Mouse (Mus musculus): ENCODE results near the gene Prmt8. TPM values are rescaled to one million over a fixed set of nuclear protein-coding genes. Genes with fewer than 3 reads are reported as not detected.

Gene Prmt8
- polyA plus RNA-seq, 1 experiment from 2014 or later, result not detected

- no peak overlapping the region for H3K4me2 ChIP-seq
- ATAC-seq (ENCODE audit: insufficient read depth), result no peak
- no peaks in the 10 kb centered on the region for H3K36me3 ChIP-seq (ENCODE audit: insufficient read depth)
- TF ChIP-seq CTCF (IDR thresholded peaks at IDR 0.05; ENCODE audit: low read depth), result no peak
- H3K27me3 ChIP-seq (ENCODE audit: insufficient read depth, low read length), result no peaks in the 10 kb centered on the region
- H3K4me1 ChIP-seq (ENCODE audit: insufficient read depth), result no peaks in the 10 kb centered on the region
- no peak overlapping the region for H3K27ac ChIP-seq (ENCODE audit: low read depth)
- H3K9me3 ChIP-seq (ENCODE audit: low read depth, low read length), result no peaks in the 10 kb centered on the region
- no peak overlapping the region for H3K9ac ChIP-seq
- 68% methylated on average over 5 of the region's 5 CpGs for WGBS
- DNase-seq, result peak; percentile 3
- H3K4me3 ChIP-seq (ENCODE audit: low read depth, low read length), result no peak overlapping the region
These were observed 29.4 kb downstream of the Prmt8 start for GRCm38 (mm10) chr6:127739921-127740320.

DNA sequence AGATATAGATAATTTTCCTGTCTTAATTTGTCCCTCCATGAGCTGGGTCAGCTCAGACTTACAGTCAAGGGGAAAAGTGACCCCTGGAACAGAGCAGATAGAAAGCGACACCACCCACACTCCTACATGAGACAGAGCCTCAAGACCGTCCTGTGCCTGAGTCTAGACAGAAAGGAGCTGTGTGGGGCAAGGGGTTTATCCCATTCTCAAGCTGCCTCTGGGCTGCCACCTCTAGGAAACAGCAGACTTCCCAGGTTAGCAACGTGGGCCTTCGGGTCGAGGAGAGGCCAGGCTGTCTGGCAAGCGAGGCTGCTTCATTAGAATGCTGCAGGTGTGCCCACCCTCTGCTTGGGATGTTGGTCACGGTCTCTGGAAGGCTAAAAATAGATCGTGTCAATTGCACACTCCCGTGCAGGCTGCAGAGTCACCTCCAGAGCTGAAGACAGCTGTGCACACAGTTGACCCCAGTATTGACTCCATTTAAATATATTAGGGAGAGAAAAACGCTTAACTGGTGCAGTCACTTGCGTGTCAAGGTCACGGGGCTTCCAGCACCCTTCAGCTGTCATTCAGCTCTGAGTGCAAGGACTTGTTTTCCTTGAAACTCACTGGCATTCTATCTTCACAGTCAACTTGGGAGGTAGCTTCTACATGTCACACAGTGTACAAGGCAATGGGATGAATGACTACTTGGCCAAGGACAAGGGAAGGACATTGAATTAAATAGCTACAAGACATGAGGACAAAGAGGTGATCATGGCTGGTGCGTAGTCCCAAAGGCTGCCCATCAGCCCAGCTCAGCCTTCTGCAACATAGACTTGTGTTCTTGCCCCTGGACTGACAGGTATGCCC lies 33.9 kb downstream of the Prmt8 start:
- no peak for TF ChIP-seq CTCF (IDR thresholded peaks at IDR 0.05; ENCODE audit: low read depth)
- Histone ChIP-seq H3K27ac (ENCODE audit: low read depth) (no peak overlapping the region), H3K9me3 (ENCODE audit: low read depth, low read length) (no peaks in the 10 kb centered on the region), H3K4me3 (ENCODE audit: low read depth, low read length) (no peak overlapping the region), H3K4me1 (ENCODE audit: insufficient read depth) (no peaks in the 10 kb centered on the region), H3K9ac (no peak overlapping the region), H3K4me2 (no peak overlapping the region), H3K27me3 (ENCODE audit: insufficient read depth, low read length) (no peaks in the 10 kb centered on the region), H3K36me3 (ENCODE audit: insufficient read depth) (no peaks in the 10 kb centered on the region)
- 60% methylated on average over 13 of the region's 13 CpGs for WGBS
- DNase-seq (no peak), ATAC-seq (ENCODE audit: insufficient read depth) (no peak)

GRCm38 (mm10) chr6:127723126-127723525 lies 46.1 kb downstream of the Prmt8 start:
- H3K9me3 ChIP-seq (ENCODE audit: low read depth, low read length), result no peaks in the 10 kb centered on the region
- H3K4me2 ChIP-seq, result no peak overlapping the region
- 47% methylated on average over 8 of the region's 8 CpGs for WGBS
- DNase-seq, result no peak
- no peaks in the 10 kb centered on the region for H3K4me1 ChIP-seq (ENCODE audit: insufficient read depth)
- ATAC-seq (ENCODE audit: insufficient read depth), result no peak
- H3K27ac ChIP-seq (ENCODE audit: low read depth), result no peak overlapping the region
- H3K36me3 ChIP-seq (ENCODE audit: insufficient read depth), result no peaks in the 10 kb centered on the region
- no peaks in the 10 kb centered on the region for H3K27me3 ChIP-seq (ENCODE audit: insufficient read depth, low read length)
- no peak overlapping the region for H3K4me3 ChIP-seq (ENCODE audit: low read depth, low read length)
- TF ChIP-seq CTCF (IDR thresholded peaks at IDR 0.05; ENCODE audit: low read depth), result no peak
- H3K9ac ChIP-seq, result no peak overlapping the region

DNA sequence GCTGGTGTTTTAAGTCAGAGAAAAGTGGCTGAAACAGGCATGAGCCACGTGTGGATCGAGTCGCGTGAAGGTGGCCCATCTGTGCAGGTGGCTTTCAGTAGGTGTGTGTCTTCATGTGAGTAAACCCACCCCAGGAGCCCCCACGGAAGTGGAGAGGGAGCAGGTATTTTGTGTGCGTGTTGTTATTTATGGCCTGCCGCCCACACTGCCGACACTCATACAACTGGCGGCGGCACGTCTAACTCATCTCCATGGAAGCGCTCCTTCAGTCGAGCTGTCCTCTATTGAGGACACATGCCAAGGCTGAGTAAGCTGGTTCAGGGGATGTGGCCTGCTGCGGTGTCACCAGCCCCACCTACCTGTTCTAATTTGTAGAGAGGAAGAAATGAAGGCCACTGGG lies 49.4 kb downstream of the Prmt8 start:
- H3K4me2 ChIP-seq, result no peak overlapping the region
- H3K4me1 ChIP-seq (ENCODE audit: insufficient read depth), result no peaks in the 10 kb centered on the region
- no peak for TF ChIP-seq CTCF (IDR thresholded peaks at IDR 0.05; ENCODE audit: low read depth)
- H3K9me3 ChIP-seq (ENCODE audit: low read depth, low read length), result no peaks in the 10 kb centered on the region
- H3K27me3 ChIP-seq (ENCODE audit: insufficient read depth, low read length), result no peaks in the 10 kb centered on the region
- no peak for ATAC-seq (ENCODE audit: insufficient read depth)
- H3K27ac ChIP-seq (ENCODE audit: low read depth), result no peak overlapping the region
- WGBS, result 88% methylated on average over 14 of the region's 14 CpGs
- no peak for DNase-seq
- no peak overlapping the region for H3K9ac ChIP-seq
- no peak overlapping the region for H3K4me3 ChIP-seq (ENCODE audit: low read depth, low read length)
- H3K36me3 ChIP-seq (ENCODE audit: insufficient read depth), result no peaks in the 10 kb centered on the region

- Histone ChIP-seq H3K36me3 (ENCODE audit: insufficient read depth) (no peaks in the 10 kb centered on the region), H3K9me3 (ENCODE audit: low read depth, low read length) (no peaks in the 10 kb centered on the region), H3K9ac (no peak overlapping the region), H3K27me3 (ENCODE audit: insufficient read depth, low read length) (no peaks in the 10 kb centered on the region), H3K4me1 (ENCODE audit: insufficient read depth) (no peaks in the 10 kb centered on the region), H3K27ac (ENCODE audit: low read depth) (no peak overlapping the region), H3K4me3 (ENCODE audit: low read depth, low read length) (no peak overlapping the region), H3K4me2 (no peak overlapping the region)
- ATAC-seq (ENCODE audit: insufficient read depth) (no peak), DNase-seq (peak; percentile 5)
- no peak for TF ChIP-seq CTCF (IDR thresholded peaks at IDR 0.05; ENCODE audit: low read depth)
- WGBS, result 43% methylated on average over 21 of the region's 21 CpGs
These were observed 51.8 kb downstream of the Prmt8 start for GRCm38 (mm10) chr6:127717239-127718137.

DNA sequence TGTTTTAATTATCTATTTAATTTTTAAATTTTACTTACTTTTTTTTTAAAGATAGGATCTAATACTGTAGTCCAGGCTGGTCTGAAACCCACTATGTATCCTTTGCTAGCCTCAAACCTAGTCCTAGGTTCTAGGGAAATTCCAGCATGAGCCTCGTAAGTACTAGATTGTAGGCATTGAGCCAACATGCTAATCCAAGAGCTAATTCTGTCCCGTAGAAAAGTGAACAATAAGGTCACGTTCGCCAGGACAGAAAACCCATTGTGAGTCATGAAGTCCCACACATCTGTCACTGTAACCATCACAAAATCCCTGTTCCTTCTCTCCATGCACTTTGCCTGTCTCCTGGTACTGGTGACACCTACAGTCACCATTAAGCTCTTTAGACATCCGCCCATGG lies 53.8 kb downstream of the Prmt8 start:
- no peak overlapping the region for H3K4me3 ChIP-seq (ENCODE audit: low read depth, low read length)
- no peaks in the 10 kb centered on the region for H3K27me3 ChIP-seq (ENCODE audit: insufficient read depth, low read length)
- no peaks in the 10 kb centered on the region for H3K4me1 ChIP-seq (ENCODE audit: insufficient read depth)
- no peak for DNase-seq
- no peak for ATAC-seq (ENCODE audit: insufficient read depth)
- TF ChIP-seq CTCF (IDR thresholded peaks at IDR 0.05; ENCODE audit: low read depth), result no peak
- H3K27ac ChIP-seq (ENCODE audit: low read depth), result no peak overlapping the region
- no peaks in the 10 kb centered on the region for H3K36me3 ChIP-seq (ENCODE audit: insufficient read depth)
- no peaks in the 10 kb centered on the region for H3K9me3 ChIP-seq (ENCODE audit: low read depth, low read length)
- no peak overlapping the region for H3K9ac ChIP-seq
- 66% methylated on average over 5 of the region's 5 CpGs for WGBS
- H3K4me2 ChIP-seq, result no peak overlapping the region

DNA sequence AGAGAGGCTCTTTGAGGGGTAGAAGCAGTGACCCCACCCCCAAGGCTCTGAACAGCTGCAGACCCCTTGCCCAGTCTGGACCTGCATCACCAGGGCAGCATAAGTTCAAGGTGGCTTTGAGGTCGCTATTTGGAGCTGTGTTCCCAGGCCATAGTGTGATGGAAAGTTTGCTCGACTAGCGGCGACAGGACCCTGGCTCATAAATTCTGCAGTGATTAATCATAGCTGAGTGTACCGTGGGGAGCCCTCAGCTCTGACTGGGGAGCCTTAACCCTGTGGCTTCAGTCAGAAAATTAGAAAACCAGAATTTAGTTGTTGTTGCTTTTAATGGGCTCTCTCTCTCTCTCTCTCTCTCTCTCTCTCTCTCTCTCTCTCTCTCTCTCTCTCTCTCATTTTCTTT lies 54.4 kb downstream of the Prmt8 start:
- H3K27ac ChIP-seq (ENCODE audit: low read depth), result no peak overlapping the region
- no peak overlapping the region for H3K9ac ChIP-seq
- TF ChIP-seq CTCF (IDR thresholded peaks at IDR 0.05; ENCODE audit: low read depth), result no peak
- H3K36me3 ChIP-seq (ENCODE audit: insufficient read depth), result no peaks in the 10 kb centered on the region
- H3K4me2 ChIP-seq, result no peak overlapping the region
- no peaks in the 10 kb centered on the region for H3K27me3 ChIP-seq (ENCODE audit: insufficient read depth, low read length)
- no peak overlapping the region for H3K4me3 ChIP-seq (ENCODE audit: low read depth, low read length)
- H3K9me3 ChIP-seq (ENCODE audit: low read depth, low read length), result no peaks in the 10 kb centered on the region
- DNase-seq (no peak), ATAC-seq (ENCODE audit: insufficient read depth) (no peak)
- no peaks in the 10 kb centered on the region for H3K4me1 ChIP-seq (ENCODE audit: insufficient read depth)
- WGBS, result 31% methylated on average over 5 of the region's 5 CpGs

All from lung, embryonic 14.5 days (tissue).